Mouse (Mus musculus) heart, embryonic 15.5 days (tissue): ENCODE data around the gene Gsta3. TPM values are rescaled to one million over a fixed set of nuclear protein-coding genes. Genes with fewer than 3 reads are reported as not detected.
"Not testable (repeated sequence)": the region's sequence is repeated elsewhere in the genome, so short reads cannot be mapped to it uniquely, and the experiment has no call there.

Experiments
- ATAC-seq: fragments of 200-750 bp; cut with Nextera tagmentation; replicated peaks from 2 replicates; pipeline ENCODE4 v1.8.0; 2017; ENCODE audit warnings: low read depth, moderate TSS enrichment; ENCODE audit not compliant: insufficient number of reproducible peaks, insufficient read depth, low FRiP score
- H3K27ac ChIP-seq: fragments of 300-500 bp; sonication (generic); 2 replicates; pipeline ENCODE4 v1.5.1; 2015; ENCODE audit warnings: mild to moderate bottlenecking, inconsistent platforms
- H3K27me3 ChIP-seq: fragments of 300-500 bp; sonication (generic); 2 replicates; pipeline ENCODE4 v1.6.1; 2015; ENCODE audit warnings: inconsistent platforms
- H3K36me3 ChIP-seq: fragments of 300-500 bp; sonication (generic); 2 replicates; pipeline ENCODE4 v1.6.1; 2015; ENCODE audit warnings: mild to moderate bottlenecking, inconsistent platforms
- H3K4me1 ChIP-seq: fragments of 300-500 bp; sonication (generic); replicated peaks from 2 replicates; pipeline ENCODE4 v1.6.1; 2015; ENCODE audit warnings: inconsistent platforms
- H3K4me2 ChIP-seq: fragments of 300-500 bp; sonication (generic); 2 replicates; pipeline ENCODE4 v1.6.1; 2015; ENCODE audit warnings: inconsistent platforms, mild to moderate bottlenecking, moderate library complexity
- H3K4me3 ChIP-seq: fragments of 300-500 bp; sonication (generic); 2 replicates; pipeline ENCODE4 v1.5.1; 2015; ENCODE audit warnings: mild to moderate bottlenecking, inconsistent platforms
- H3K9ac ChIP-seq: fragments of 300-500 bp; sonication (generic); 2 replicates; pipeline ENCODE4 v1.6.1; 2015; ENCODE audit warnings: mild to moderate bottlenecking, inconsistent platforms
- H3K9me3 ChIP-seq: fragments of 300-500 bp; sonication (generic); replicated peaks from 2 replicates; pipeline ENCODE4 v1.6.1; 2016; ENCODE audit warnings: inconsistent platforms
- WGBS: fragments of 180-500 bp; shearing (Covaris S2); methylation state at CpG from one replicate; pipeline ENCODE4 v1.1.7; 2015; ENCODE audit warnings: mixed read lengths; 5-methylcytosine and 5-hydroxymethylcytosine counted together
- polyA plus RNA-seq: library from polyadenylated mRNA; unstranded; fragments of >200 nt; fragmentation: Nextera tagmentation; extraction: Ambion mirVana; gene quantifications from 2 replicates; pipeline ENCODE4 v1.2.1, GENCODE M21; 2015

Gene Gsta3
- polyA plus RNA-seq, 1 experiment from 2014 or later: 0.68 TPM

DNA sequence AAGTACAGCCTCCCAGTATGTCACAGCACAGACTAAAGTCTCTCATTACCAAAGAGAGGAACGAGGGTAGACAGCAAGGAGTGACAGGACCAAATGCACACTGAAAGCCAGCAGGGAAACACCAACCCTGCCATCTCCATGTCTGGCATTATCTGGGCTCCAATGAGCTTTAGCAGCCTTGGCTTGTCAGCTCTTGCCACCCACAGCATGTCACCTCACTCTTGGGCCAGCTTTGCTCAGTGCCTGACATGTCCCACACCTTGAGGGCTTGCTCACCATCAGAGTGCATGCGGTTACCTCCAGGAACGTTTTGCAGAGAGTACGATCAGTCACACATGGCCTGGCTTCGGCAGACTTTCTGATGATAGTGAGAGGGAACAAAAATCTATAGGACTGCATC is 35.0 kb downstream of the Gsta3 start:
- not testable (repeated sequence) for H3K36me3 ChIP-seq, H3K4me2 ChIP-seq, H3K9me3 ChIP-seq, H3K9ac ChIP-seq, H3K4me3 ChIP-seq, ATAC-seq, H3K27ac ChIP-seq, H3K4me1 ChIP-seq, H3K27me3 ChIP-seq
- WGBS: 78% methylated on average over 5 of the region's 5 CpGs

GRCm38 (mm10) chr1:21276158-21276557 is 35.8 kb downstream of the Gsta3 start:
- not testable (repeated sequence) for H3K9me3 ChIP-seq, H3K27me3 ChIP-seq, H3K9ac ChIP-seq, H3K4me2 ChIP-seq, H3K27ac ChIP-seq, H3K4me1 ChIP-seq, ATAC-seq, H3K4me3 ChIP-seq, H3K36me3 ChIP-seq
- WGBS: 31% methylated on average over 2 of the region's 2 CpGs

GRCm38 (mm10) chr1:21280306-21280705 is 39.9 kb downstream of the Gsta3 start:
- H3K27ac ChIP-seq: no peak overlapping the region
- no peaks in the 10 kb centered on the region for H3K4me1 ChIP-seq
- 74% methylated on average over 2 of the region's 2 CpGs for WGBS
- no peak overlapping the region for H3K4me3 ChIP-seq
- no peak overlapping the region for H3K9ac ChIP-seq
- no peak for ATAC-seq
- no peaks in the 10 kb centered on the region for H3K36me3 ChIP-seq
- H3K27me3 ChIP-seq: no peaks in the 10 kb centered on the region
- H3K4me2 ChIP-seq: no peak overlapping the region
- H3K9me3 ChIP-seq: no peaks in the 10 kb centered on the region

DNA sequence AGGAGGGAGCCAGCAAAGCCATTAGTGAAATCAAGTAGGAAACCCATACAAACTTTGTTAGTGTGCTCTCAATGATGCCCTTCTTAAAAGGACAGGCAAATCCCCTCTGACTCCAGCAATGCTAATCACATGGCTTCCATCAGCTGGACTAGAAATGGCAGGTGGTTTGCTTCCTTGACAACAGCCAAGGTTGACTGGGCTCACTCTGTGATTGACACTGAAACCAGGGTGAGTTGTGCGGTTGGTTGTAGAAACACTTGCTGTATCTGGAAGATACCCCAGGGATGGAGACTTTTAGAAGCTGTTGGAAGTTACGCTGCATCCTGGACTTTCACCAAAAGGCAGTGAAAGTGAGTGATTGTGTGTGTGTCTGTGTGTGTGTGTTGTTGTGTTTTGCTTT is 44.3 kb downstream of the Gsta3 start:
- 82% methylated on average over 2 of the region's 2 CpGs for WGBS
- H3K27ac ChIP-seq, H3K9me3 ChIP-seq, H3K4me2 ChIP-seq, H3K9ac ChIP-seq, H3K4me3 ChIP-seq, H3K4me1 ChIP-seq, H3K36me3 ChIP-seq, ATAC-seq, H3K27me3 ChIP-seq: not testable (repeated sequence)

DNA sequence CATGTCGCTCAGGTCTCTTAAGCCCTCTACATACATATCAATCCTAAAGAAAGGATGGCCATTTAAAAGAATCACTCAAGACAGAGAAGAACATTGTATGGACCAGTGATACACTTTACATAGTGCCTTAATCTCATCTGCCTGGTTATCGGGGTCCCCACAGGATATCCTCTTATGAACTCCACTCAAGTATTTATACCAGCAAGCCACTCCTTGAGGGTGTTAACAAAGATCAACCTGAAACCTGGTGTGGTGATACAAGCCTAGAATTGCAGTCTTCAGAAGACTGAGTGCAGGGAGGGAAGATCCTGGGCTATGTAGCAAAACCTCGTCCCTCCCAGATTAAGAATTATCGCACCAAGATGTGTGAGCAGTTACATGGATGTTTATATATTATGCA is 51.0 kb downstream of the Gsta3 start:
- Histone ChIP-seq H3K9ac (no peak overlapping the region), H3K4me1 (no peaks in the 10 kb centered on the region), H3K4me3 (no peak overlapping the region), H3K4me2 (no peak overlapping the region), H3K27me3 (no peaks in the 10 kb centered on the region), H3K9me3 (no peaks in the 10 kb centered on the region), H3K36me3 (no peaks in the 10 kb centered on the region), H3K27ac (no peak overlapping the region)
- 83% methylated on average over 4 of the region's 4 CpGs for WGBS
- no peak for ATAC-seq

- WGBS: 44% methylated on average over 1 of the region's 1 CpGs
- ATAC-seq: no peak
- Histone ChIP-seq H3K27ac (no peak overlapping the region), H3K4me2 (no peak overlapping the region), H3K9me3 (no peaks in the 10 kb centered on the region), H3K4me3 (no peak overlapping the region), H3K4me1 (no peaks in the 10 kb centered on the region), H3K27me3 (no peaks in the 10 kb centered on the region), H3K36me3 (no peaks in the 10 kb centered on the region), H3K9ac (no peak overlapping the region)
These were observed 52.2 kb downstream of the Gsta3 start for GRCm38 (mm10) chr1:21292590-21292989.

DNA sequence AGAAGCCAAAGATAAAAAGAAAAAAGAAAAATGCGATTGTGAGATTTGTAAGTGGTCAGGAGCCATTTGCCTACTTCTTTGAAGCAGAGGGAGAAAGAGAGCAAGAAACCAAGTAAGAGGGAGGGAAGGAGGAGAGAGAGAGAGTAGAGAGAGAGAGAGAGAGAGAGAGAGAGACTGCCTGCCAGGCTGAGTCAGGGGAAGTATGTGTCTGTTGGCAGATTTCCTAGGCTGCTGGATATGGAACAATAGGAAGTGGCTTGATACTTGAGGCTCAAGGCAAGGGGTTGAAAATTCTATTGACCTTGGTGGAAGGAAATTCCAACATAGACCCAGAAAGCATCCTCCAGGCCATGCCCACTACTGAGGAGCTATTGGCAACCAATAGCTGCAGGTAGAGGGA is 55.8 kb downstream of the Gsta3 start:
- 82% methylated on average over 1 of the region's 1 CpGs for WGBS
- Histone ChIP-seq H3K9me3 (no peaks in the 10 kb centered on the region), H3K4me3 (no peak overlapping the region), H3K27ac (no peak overlapping the region), H3K36me3 (no peaks in the 10 kb centered on the region), H3K9ac (no peak overlapping the region), H3K4me1 (no peaks in the 10 kb centered on the region), H3K4me2 (no peak overlapping the region), H3K27me3 (no peaks in the 10 kb centered on the region)
- no peak for ATAC-seq

- Histone ChIP-seq H3K4me3 (no peak overlapping the region), H3K4me1 (no peaks in the 10 kb centered on the region), H3K9me3 (no peaks in the 10 kb centered on the region), H3K4me2 (no peak overlapping the region), H3K27me3 (no peaks in the 10 kb centered on the region), H3K36me3 (no peaks in the 10 kb centered on the region), H3K9ac (no peak overlapping the region), H3K27ac (no peak overlapping the region)
- WGBS: 94% methylated on average over 4 of the region's 4 CpGs
- ATAC-seq: no peak
These were observed 57.7 kb downstream of the Gsta3 start for GRCm38 (mm10) chr1:21298114-21298513.

DNA sequence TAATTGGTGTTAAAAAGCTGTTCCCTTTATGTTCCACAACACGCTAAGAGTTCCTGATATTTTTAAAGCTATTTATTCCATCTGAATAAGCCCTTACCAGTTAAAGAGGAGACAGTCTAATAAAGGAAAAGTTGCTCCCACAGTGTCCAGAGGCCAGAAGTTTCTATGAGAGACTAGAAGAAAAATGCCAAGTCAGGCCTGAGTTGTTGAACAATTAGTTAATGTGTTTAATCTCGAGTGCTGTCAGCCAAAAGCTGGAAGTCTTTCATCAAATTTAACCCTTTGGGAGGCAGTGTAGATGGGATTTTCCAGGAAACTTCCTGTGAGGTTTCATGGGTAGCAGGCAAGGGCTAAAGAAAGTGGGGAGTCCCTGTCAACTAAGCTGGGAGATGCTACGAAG is 59.4 kb downstream of the Gsta3 start:
- Histone ChIP-seq H3K9me3 (no peaks in the 10 kb centered on the region), H3K4me2 (no peak overlapping the region), H3K36me3 (no peaks in the 10 kb centered on the region), H3K4me1 (no peaks in the 10 kb centered on the region), H3K27me3 (no peaks in the 10 kb centered on the region), H3K27ac (no peak overlapping the region), H3K4me3 (no peak overlapping the region), H3K9ac (no peak overlapping the region)
- ATAC-seq: no peak
- WGBS: 58% methylated on average over 3 of the region's 3 CpGs

DNA sequence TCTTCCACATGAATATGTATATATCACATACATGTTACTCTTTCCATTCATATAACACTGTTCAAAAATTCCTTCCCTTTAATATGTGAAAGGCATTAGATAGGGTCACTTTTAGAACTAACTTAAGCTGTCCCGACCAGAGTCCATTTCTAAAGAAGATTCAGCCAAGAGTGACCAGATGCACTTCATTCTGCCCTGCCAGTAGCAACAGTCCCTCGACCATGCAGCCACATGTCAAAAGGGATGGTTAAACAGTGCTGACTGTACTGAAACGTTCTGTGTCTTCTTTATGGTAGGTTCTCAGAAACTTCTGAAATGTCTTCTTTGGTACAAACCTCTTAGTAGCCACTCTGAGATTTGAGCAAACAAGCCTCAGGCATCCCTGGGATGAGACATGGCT is 61.3 kb downstream of the Gsta3 start:
- no peak overlapping the region for H3K9ac ChIP-seq
- WGBS: 72% methylated on average over 3 of the region's 3 CpGs
- H3K4me1 ChIP-seq: no peaks in the 10 kb centered on the region
- no peaks in the 10 kb centered on the region for H3K36me3 ChIP-seq
- H3K4me3 ChIP-seq: no peak overlapping the region
- no peak for ATAC-seq
- no peaks in the 10 kb centered on the region for H3K27me3 ChIP-seq
- H3K27ac ChIP-seq: no peak overlapping the region
- no peak overlapping the region for H3K4me2 ChIP-seq
- no peaks in the 10 kb centered on the region for H3K9me3 ChIP-seq

- ATAC-seq: no peak
- H3K27ac ChIP-seq: no peak overlapping the region
- WGBS: 66% methylated on average over 3 of the region's 3 CpGs
- no peaks in the 10 kb centered on the region for H3K36me3 ChIP-seq
- no peak overlapping the region for H3K4me2 ChIP-seq
- H3K9me3 ChIP-seq: no peaks in the 10 kb centered on the region
- H3K4me3 ChIP-seq: no peak overlapping the region
- H3K27me3 ChIP-seq: no peaks in the 10 kb centered on the region
- H3K4me1 ChIP-seq: no peaks in the 10 kb centered on the region
- H3K9ac ChIP-seq: no peak overlapping the region
These were observed 63.8 kb downstream of the Gsta3 start for GRCm38 (mm10) chr1:21304174-21304573.

DNA sequence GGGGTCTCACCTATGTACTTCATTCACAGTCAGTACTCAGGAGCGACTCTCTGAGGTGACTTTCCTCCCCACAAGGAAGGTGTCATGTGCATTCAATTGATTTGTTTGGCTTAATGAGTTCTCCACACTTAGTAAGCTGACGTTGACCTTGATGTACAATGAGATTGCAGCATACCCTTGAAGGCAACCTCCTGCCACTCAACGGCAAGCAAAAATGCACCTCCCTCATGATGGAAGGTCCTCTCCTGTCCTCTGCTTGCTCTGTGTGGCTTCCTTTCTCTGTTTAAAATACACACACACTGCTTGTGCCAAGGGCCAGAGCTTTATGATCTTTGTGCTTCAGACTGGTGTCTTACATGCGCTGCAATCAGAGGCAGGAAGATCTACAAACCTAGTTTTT is 64.3 kb downstream of the Gsta3 start:
- no peaks in the 10 kb centered on the region for H3K36me3 ChIP-seq
- H3K4me1 ChIP-seq: no peaks in the 10 kb centered on the region
- H3K4me2 ChIP-seq: no peak overlapping the region
- H3K27ac ChIP-seq: no peak overlapping the region
- H3K4me3 ChIP-seq: no peak overlapping the region
- no peaks in the 10 kb centered on the region for H3K27me3 ChIP-seq
- ATAC-seq: no peak
- 79% methylated on average over 4 of the region's 4 CpGs for WGBS
- no peak overlapping the region for H3K9ac ChIP-seq
- H3K9me3 ChIP-seq: no peaks in the 10 kb centered on the region

DNA sequence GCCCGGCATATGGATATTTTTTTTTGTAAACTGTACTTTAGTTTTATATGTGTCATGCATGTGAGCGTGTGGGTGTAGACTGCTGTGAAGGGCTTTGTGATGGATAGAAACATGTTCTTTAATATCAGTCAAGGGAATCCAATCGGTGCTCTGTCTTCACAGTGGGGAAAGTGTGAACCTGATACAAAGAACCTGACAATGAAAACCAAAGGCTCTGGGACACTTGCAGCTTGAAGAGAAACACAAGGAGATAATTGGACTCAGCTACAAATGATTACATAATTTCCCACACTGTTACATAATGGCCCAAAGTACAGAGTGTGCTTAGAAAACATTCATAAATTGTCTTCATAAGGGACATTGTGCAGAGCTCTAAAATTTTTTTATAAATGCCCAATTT is 65.1 kb downstream of the Gsta3 start:
- Histone ChIP-seq H3K4me3 (no peak overlapping the region), H3K9me3 (no peaks in the 10 kb centered on the region), H3K9ac (no peak overlapping the region), H3K4me1 (no peaks in the 10 kb centered on the region), H3K27me3 (no peaks in the 10 kb centered on the region), H3K27ac (no peak overlapping the region), H3K4me2 (no peak overlapping the region), H3K36me3 (no peaks in the 10 kb centered on the region)
- WGBS: 88% methylated on average over 3 of the region's 3 CpGs
- no peak for ATAC-seq
